Mouse (Mus musculus): Measurements from ENCODE around the gene Nsmce4a. TPM values are rescaled to one million over a fixed set of nuclear protein-coding genes. Genes with fewer than 3 reads are reported as not detected.

The Nsmce4a gene
- total RNA-seq, 2 experiments from 2014 or later: 36.0 to 38.0 TPM

GRCm38 (mm10) chr7:130492026-130492425 lies 80.9 kb downstream of the Nsmce4a start:
- intact Hi-C loops (cut with DNase I): no loop called here
- no peak for DNase-seq (ENCODE audit: low spot score in 2 of 2)

Other genes starting within 250 kb of the Nsmce4a start
- gene Ate1, start 52.7 kb downstream of the Nsmce4a start, total RNA-seq (2021): 10 to 100 TPM; 57.7 to 65.1 TPM
- 10 to 100 TPM; 63.0 to 69.5 TPM for gene Tacc2, start 4.3 kb upstream of the Nsmce4a start, total RNA-seq (2021)
- gene Btbd16, start 201.0 kb upstream of the Nsmce4a start, total RNA-seq (2021): under 1 TPM; 0.23 to 0.37 TPM

Measured in left cerebral cortex, postnatal 36 days (tissue).